Mouse (Mus musculus) liver, adult 2 months (tissue): ENCODE data around the gene Olfr194. TPM values are rescaled to one million over a fixed set of nuclear protein-coding genes. Genes with fewer than 3 reads are reported as not detected.
"Not testable (repeated sequence)": the region's sequence is repeated elsewhere in the genome, so short reads cannot be mapped to it uniquely, and the experiment has no call there.

Source experiments
- DNase-seq: peaks from one replicate; pipeline ENCODE4 v3.0.0-alpha.2; 2011; ENCODE audit warnings: low read depth, low spot score; ENCODE audit errors: extremely low read depth
- H3K27ac ChIP-seq: fragments of 200-500 bp; replicated peaks from 2 replicates; pipeline ENCODE4 v1.5.1; 2012; ENCODE audit warnings: low read depth, mild to moderate bottlenecking, control low read depth, inconsistent platforms, low read length; ENCODE audit not compliant: insufficient read depth
- H3K27me3 ChIP-seq: fragments of 200-500 bp; 2 replicates; pipeline ENCODE4 v1.6.1; 2012; ENCODE audit warnings: mild to moderate bottlenecking, moderate library complexity, low read length, inconsistent platforms; ENCODE audit not compliant: control insufficient read depth, insufficient read depth
- H3K36me3 ChIP-seq: fragments of 200-500 bp; 2 replicates; pipeline ENCODE4 v1.6.1; 2012; ENCODE audit warnings: low read length, inconsistent platforms; ENCODE audit not compliant: control insufficient read depth, insufficient read depth
- H3K4me1 ChIP-seq: fragments of 200-500 bp; 2 replicates; pipeline ENCODE4 v1.6.1; 2011; ENCODE audit warnings: low read length; ENCODE audit not compliant: control insufficient read depth, insufficient read depth
- H3K4me3 ChIP-seq: fragments of 200-500 bp; 2 replicates; pipeline ENCODE4 v1.5.1; 2011; ENCODE audit warnings: low read depth, mild to moderate bottlenecking, control low read depth, low read length, moderate library complexity; ENCODE audit not compliant: insufficient read depth
- H3K79me2 ChIP-seq: fragments of 200-500 bp; 2 replicates; pipeline ENCODE4 v1.6.1; 2012; ENCODE audit warnings: inconsistent platforms, mild to moderate bottlenecking, low read length, moderate library complexity; ENCODE audit not compliant: control insufficient read depth, insufficient read depth
- H3K9ac ChIP-seq: fragments of 200-500 bp; 2 replicates; pipeline ENCODE4 v1.6.1; 2012; ENCODE audit warnings: low read depth, mild to moderate bottlenecking, control low read depth, inconsistent platforms, low read length
- CTCF ChIP-seq: fragments of 200-500 bp; IDR thresholded peaks from 2 replicates; pipeline ENCODE4 v1.5.1; 2011; ENCODE audit warnings: low read depth, low read length, control low read depth
- POLR2A ChIP-seq: fragments of 200-500 bp; IDR thresholded peaks from 2 replicates; pipeline ENCODE4 v1.6.1; 2011; ENCODE audit warnings: low read length, control low read depth; ENCODE audit not compliant: insufficient read depth; ENCODE audit errors: extremely low read depth
- WGBS: fragments of 180-500 bp; shearing (Covaris S2); methylation state at CpG from one replicate; pipeline ENCODE4 v1.1.7; 2018; 5-methylcytosine and 5-hydroxymethylcytosine counted together
- polyA plus RNA-seq: library from polyadenylated mRNA; depleted of rRNA; stranded (reverse); fragments of >200 nt; gene quantifications from 2 replicates; pipeline ENCODE4 v1.2.3, GENCODE M21; 2012; rRNA removed
- total RNA-seq: library from RNA; depleted of rRNA; stranded (reverse); fragments of >200 nt; gene quantifications from 2 replicates; pipeline ENCODE4 v1.2.3, GENCODE M21; 2014; rRNA removed

Olfr194 gene
- total RNA-seq = not detected in 2 replicates
- not detected in 2 replicates for polyA plus RNA-seq

DNA sequence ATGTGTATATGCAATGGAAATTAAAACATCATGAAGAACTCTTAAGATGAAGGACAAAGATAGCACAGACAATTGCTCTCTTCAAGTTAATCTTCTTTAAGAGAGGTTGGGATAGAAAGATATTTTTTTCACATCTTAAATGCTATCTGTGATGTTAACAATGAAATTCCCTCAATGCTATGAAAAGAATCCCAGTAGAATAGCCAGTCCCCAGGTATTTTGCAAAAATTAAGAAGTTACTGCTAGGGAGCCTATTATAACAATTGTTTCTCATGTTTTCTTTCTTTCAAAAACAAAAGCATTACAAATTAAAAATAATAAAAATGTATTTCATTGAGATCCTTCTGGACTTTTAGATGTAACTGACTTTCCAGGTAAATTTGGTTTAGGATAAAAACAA is at the start of gene Olfr194:
Gene Olfr194, minus strand, starts transcription at position 101 of the 400 bp plus-strand sequence.
- Histone ChIP-seq H3K36me3 (no peaks in the 10 kb centered on the region), H3K4me3 (no peak within 1 kb of the TSS), H3K27me3 (no peaks in the 10 kb centered on the region), H3K4me1 (no peaks in the 10 kb centered on the region), H3K27ac (no peak within 1 kb of the TSS), H3K9ac (no peak within 1 kb of the TSS), H3K79me2 (no peaks in the 10 kb centered on the region)
- no peak for DNase-seq
- no peak for TF ChIP-seq CTCF
- TF ChIP-seq POLR2A = no peak

DNA sequence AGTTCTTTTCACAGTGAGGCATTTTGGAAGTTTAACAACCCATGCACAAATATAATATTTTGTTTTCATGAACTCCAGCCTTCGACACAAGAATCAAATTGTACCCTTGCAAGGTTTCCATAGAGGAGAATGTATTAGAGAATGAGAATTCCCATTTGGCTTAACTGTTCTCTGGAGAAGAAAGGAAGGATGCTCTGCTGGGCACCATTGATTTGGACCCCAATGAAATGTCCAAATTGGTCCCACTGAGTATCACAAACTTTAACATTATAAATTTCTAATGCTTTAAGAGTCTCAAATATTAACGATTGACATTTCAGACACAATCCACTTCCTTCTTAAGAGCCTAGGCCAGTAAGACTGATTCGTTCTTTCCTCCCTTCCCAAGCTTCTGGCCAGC is 49.5 kb upstream of the Olfr194 start, which contains the start of gene Olfr196:
Gene Olfr196, minus strand, starts transcription at position 101 of the 400 bp plus-strand sequence.
- no peaks in the 10 kb centered on the region for H3K79me2 ChIP-seq
- H3K9ac ChIP-seq = no peak within 1 kb of the TSS
- no peak within 1 kb of the TSS for H3K4me3 ChIP-seq
- no peaks in the 10 kb centered on the region for H3K36me3 ChIP-seq
- TF ChIP-seq CTCF (no peak), POLR2A (no peak)
- WGBS = 61% methylated on average over 3 of the region's 3 CpGs
- no peaks in the 10 kb centered on the region for H3K4me1 ChIP-seq
- DNase-seq = no peak
- H3K27ac ChIP-seq = no peak within 1 kb of the TSS
- no peaks in the 10 kb centered on the region for H3K27me3 ChIP-seq

DNA sequence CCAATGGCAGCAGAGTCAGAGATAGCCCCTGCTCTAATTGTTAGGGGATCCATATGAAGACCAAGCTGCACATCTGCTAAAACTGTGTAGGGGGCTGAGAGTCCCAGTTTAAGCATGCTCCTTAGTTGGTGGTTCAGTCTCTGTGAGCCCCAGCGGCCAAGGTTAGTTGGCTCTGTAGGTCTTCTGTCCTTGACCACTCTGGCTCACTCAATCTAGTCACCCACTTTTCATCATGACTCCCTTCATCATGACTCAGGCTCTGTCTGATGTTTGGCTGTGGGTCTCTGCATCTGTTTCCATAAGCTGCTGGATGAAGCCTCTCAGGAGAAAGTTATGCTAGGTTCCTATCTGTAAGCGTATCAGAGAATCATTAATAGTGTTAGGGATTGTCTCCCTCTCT is 31.1 kb upstream of the Olfr194 start:
- Histone ChIP-seq H3K27me3 (no peaks in the 10 kb centered on the region), H3K4me3 (no peak overlapping the region), H3K4me1 (no peaks in the 10 kb centered on the region), H3K27ac (no peak overlapping the region), H3K9ac (no peak overlapping the region), H3K79me2 (no peaks in the 10 kb centered on the region), H3K36me3 (no peaks in the 10 kb centered on the region)
- 87% methylated on average over 2 of the region's 2 CpGs for WGBS
- DNase-seq = no peak
- no peak for TF ChIP-seq CTCF
- no peak for TF ChIP-seq POLR2A

DNA sequence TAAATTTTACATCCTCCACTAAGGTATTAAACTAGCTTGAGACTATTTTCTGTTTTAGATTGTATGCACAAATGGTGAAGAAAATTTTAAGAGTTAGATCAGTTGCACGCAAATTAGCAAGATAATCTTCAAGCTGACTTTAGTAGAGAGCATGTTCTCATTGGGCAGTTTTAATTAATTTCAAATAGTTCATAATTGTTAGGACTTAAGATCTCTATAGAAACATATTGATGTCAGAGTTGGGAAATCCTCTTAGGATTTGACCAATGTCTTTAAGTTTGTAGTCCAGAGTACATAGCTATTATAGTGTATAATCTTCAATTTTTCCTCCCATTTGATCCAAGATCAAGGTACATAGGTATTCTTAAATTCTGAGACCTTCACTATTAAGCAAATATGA is 25.9 kb upstream of the Olfr194 start, which contains the start of gene Olfr195:
Gene Olfr195, plus strand, starts transcription at position 301 of the 400 bp plus-strand sequence.
- no peaks in the 10 kb centered on the region for H3K4me1 ChIP-seq
- H3K9ac ChIP-seq = no peak within 1 kb of the TSS
- H3K36me3 ChIP-seq = no peaks in the 10 kb centered on the region
- no peak for DNase-seq
- TF ChIP-seq POLR2A (no peak), CTCF (no peak)
- H3K27ac ChIP-seq = no peak within 1 kb of the TSS
- 81% methylated on average over 1 of the region's 1 CpGs for WGBS
- H3K79me2 ChIP-seq = no peaks in the 10 kb centered on the region
- H3K27me3 ChIP-seq = no peaks in the 10 kb centered on the region
- no peak within 1 kb of the TSS for H3K4me3 ChIP-seq

DNA sequence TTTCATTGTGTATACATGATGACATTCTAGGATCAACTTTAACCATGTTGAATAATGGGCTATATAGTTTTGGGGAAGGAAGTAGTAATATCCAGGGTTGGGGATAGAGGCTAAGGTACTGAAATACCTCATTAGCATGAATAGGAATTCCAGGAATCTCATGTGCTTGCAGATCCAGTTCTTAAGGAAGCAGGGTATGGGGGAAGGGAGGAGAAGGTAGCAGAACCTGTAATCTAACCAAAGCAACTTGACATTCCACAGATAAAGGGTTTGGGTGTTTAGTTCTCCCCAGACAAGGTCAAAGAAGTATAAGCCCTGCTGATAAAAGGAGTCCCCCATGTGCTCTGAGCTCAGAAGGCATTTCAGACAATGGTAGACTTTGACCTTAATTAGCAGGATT is 20.2 kb upstream of the Olfr194 start:
- TF ChIP-seq CTCF (no peak), POLR2A (no peak)
- Histone ChIP-seq H3K4me3 (no peak overlapping the region), H3K27ac (no peak overlapping the region)

DNA sequence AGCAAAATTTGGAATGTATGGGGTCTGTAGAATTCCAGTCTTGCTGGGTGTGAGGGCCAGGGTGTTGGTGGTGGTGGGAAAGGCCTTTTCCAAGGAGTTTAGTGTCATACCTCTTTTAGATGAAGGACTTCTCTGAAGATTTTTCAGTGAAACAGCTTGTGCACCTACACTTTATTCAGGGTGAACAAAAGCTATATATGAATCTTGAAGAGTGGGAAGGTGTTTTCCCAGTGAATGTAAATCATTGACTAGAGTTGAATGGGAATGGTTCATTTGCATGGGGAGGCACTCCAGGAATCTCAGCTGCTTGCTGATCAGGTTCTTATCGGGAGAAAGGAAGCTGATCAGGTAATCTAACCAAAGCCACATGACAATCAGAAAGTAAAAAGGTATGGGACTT is 9.9 kb upstream of the Olfr194 start:
- Histone ChIP-seq H3K36me3 (no peaks in the 10 kb centered on the region), H3K79me2 (no peaks in the 10 kb centered on the region), H3K27me3 (no peaks in the 10 kb centered on the region), H3K9ac (no peak overlapping the region), H3K27ac (no peak overlapping the region), H3K4me3 (no peak overlapping the region), H3K4me1 (no peaks in the 10 kb centered on the region)
- TF ChIP-seq POLR2A = no peak
- TF ChIP-seq CTCF = no peak
- 62% methylated on average over 1 of the region's 1 CpGs for WGBS
- no peak for DNase-seq

More for the DNA sequence above, 20.2 kb upstream of the Olfr194 start:
- no peaks in the 10 kb centered on the region for H3K27me3 ChIP-seq
- no peaks in the 10 kb centered on the region for H3K36me3 ChIP-seq
- no peaks in the 10 kb centered on the region for H3K4me1 ChIP-seq
- DNase-seq = no peak
- no peaks in the 10 kb centered on the region for H3K79me2 ChIP-seq
- H3K9ac ChIP-seq = no peak overlapping the region

DNA sequence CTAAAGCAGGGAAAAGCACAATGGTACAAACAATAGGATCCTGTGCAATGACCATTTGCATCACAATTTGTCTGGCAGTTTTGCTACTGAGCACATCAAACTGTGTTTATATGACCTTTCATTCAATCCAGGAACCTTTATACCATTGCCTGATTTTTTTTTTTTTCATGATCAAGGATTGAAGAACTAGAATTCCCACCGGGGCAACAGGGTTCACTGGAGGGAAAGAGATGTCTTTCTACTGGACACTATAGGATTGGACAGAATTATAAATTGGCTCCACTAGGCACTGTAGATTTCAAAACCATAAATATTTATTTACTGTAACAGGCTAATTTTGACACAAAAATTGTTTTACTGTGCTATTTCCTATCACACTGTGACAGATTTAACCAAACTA is 9.1 kb downstream of the Olfr194 start, which contains the start of gene Olfr193:
Gene Olfr193, minus strand, starts transcription at position 101 of the 400 bp plus-strand sequence.
- H3K27ac ChIP-seq = no peak within 1 kb of the TSS
- DNase-seq = no peak
- H3K79me2 ChIP-seq = no peaks in the 10 kb centered on the region
- H3K4me3 ChIP-seq = no peak within 1 kb of the TSS
- no peak for TF ChIP-seq POLR2A
- TF ChIP-seq CTCF = no peak
- no peaks in the 10 kb centered on the region for H3K27me3 ChIP-seq
- H3K9ac ChIP-seq = no peak within 1 kb of the TSS
- 77% methylated on average over 1 of the region's 1 CpGs for WGBS
- H3K4me1 ChIP-seq = no peaks in the 10 kb centered on the region
- no peaks in the 10 kb centered on the region for H3K36me3 ChIP-seq

DNA sequence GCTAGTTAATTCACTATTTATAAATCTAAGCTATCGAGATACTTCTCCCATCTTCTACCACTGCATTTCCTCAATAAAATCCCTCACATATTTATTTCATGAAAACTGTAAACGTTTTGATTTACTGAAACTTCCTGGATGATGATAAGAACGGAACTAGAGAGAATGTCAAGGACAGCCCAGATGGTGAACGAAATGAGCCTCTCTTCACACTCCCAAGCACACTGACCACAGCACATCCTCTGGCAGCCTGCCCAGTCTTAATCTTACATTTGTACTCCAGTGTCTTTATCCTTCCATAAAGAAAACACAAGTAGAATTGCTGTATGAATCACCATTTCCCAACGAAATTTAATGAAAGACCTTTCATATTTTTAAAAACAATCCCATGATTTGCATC is 12.3 kb downstream of the Olfr194 start:
- H3K36me3 ChIP-seq, H3K9ac ChIP-seq, DNase-seq, H3K4me3 ChIP-seq, H3K27ac ChIP-seq, H3K79me2 ChIP-seq, H3K4me1 ChIP-seq, H3K27me3 ChIP-seq: not testable (repeated sequence)
- 47% methylated on average over 5 of the region's 5 CpGs for WGBS
